ENCODE assay signal across 18 mouse cellular contexts in the genomic region with DNA sequence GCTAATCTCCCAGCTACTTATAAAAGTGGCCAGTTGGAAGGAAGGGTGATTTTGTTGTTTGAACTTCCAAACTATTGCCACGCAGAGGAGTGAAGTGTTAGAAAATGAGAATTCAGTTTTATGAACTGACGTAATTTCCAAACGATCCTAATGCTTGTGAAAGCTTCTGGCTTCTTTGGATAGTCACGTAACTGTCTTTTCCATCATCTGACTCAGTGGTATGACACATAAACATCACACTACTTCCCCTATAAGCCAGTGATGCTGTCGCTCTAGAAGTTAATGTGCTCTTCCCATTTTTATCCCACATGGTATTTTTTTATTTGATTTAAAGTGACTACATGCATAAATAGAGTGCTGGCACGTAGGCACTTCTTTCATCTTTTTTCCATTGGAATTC.
"Had no signal": no experiment of that assay in that cellular context is flagged by ENCODE, and none has a peak within 500 bp of the region (broad histone marks: within the 10 kb centered on the region; RNA-seq: fewer than 3 reads in every experiment).

No protein-coding gene starts in this region.

- H3K9me3 ChIP-seq: limb, embryonic 12.5 days; limb, embryonic 15.5 days; liver, embryonic 13.5 days; megakaryocyte, embryonic 14.5 days; midbrain, embryonic 10.5 days; midbrain, embryonic 13.5 days had no signal

- H3K4me3 ChIP-seq: layer of hippocampus, adult 2 months; limb, embryonic 12.5 days; limb, embryonic 15.5 days; liver, embryonic 13.5 days; megakaryocyte, embryonic 14.5 days; midbrain, embryonic 10.5 days; midbrain, embryonic 13.5 days had no signal

- H3K27me3 ChIP-seq: limb, embryonic 12.5 days; limb, embryonic 15.5 days; liver, embryonic 13.5 days; megakaryocyte, embryonic 14.5 days; midbrain, embryonic 13.5 days had no signal

- ATAC-seq: intestine, postnatal 0 days; midbrain, embryonic 13.5 days; midbrain, embryonic 16.5 days had no signal

- DNase-seq: kidney, adult 2 months; kidney, postnatal 25 days; layer of hippocampus, postnatal 36 days; left cerebral cortex, postnatal 4 days; liver, embryonic 13.5 days; lung, adult 2 months; lung, postnatal 36 days; thymus, adult 18-20 months; thymus, postnatal 36 days had no signal

- H3K9ac ChIP-seq: limb, embryonic 12.5 days; limb, embryonic 15.5 days; liver, embryonic 13.5 days; midbrain, embryonic 13.5 days had no signal

- H3K4me2 ChIP-seq: limb, embryonic 12.5 days; limb, embryonic 15.5 days; liver, embryonic 13.5 days; midbrain, embryonic 13.5 days had no signal

- H3K4me1 ChIP-seq: limb, embryonic 12.5 days; midbrain, embryonic 13.5 days had no signal

- H3K27ac ChIP-seq: kidney, postnatal 0 days; layer of hippocampus, adult 2 months; limb, embryonic 12.5 days; limb, embryonic 15.5 days; liver, embryonic 13.5 days; midbrain, embryonic 10.5 days; midbrain, embryonic 13.5 days had no signal
